Mouse (Mus musculus): ENCODE measurements at regions not wholly inside any gene's neighbourhood (a gene's known extent, or its start where the extent isn't known, plus 50 kb on each side); places are given as distances from the start of the nearest gene placed in this dataset.

GRCm38 (mm10) chr2:93120386-93120785 is 67.0 kb upstream of the Trp53i11 start:
- TF ChIP-seq CTCF (conservative IDR thresholded peaks at IDR 0.05; ENCODE audit: insufficient read depth, insufficient read length, low read depth, low read length) (no peak), POLR2A (IDR thresholded peaks at IDR 0.05; ENCODE audit: low read depth, low read length) (no peak)
